In genomic region chr2:92964345-92964744, GRCm38 (mm10) we compare ENCODE assay signal across 34 mouse cellular contexts. TPM values are rescaled to one million over a fixed set of nuclear protein-coding genes. Genes with fewer than 3 reads are reported as not detected.
"Had no signal": no experiment of that assay in that cellular context is flagged by ENCODE, and none has a peak within 500 bp of the region (broad histone marks: within the 10 kb centered on the region; RNA-seq: fewer than 3 reads in every experiment).

No protein-coding gene starts in this region.

- DNase-seq: heart, postnatal 10 days; heart, postnatal 14 days; heart, postnatal 36 days; heart, postnatal 4 days; kidney, adult 11 months; kidney, adult 18-20 months; kidney, adult 2 months; kidney, adult 8-10 months; kidney, adult 9 months; kidney, postnatal 10 days; kidney, postnatal 14 days; kidney, postnatal 25 days; kidney, postnatal 36 days; kidney, postnatal 4 days; layer of hippocampus, adult 9-11 months; layer of hippocampus, postnatal 36 days had no signal

- ATAC-seq: hindbrain, embryonic 16.5 days; hindbrain, postnatal 0 days; intestine, embryonic 15.5 days; intestine, embryonic 16.5 days; intestine, postnatal 0 days had no signal

- H3K27ac ChIP-seq: heart, embryonic 13.5 days; heart, embryonic 15.5 days; hindbrain, embryonic 10.5 days; hindbrain, embryonic 12.5 days; hindbrain, embryonic 13.5 days; hindbrain, embryonic 14.5 days; hindbrain, embryonic 15.5 days; hindbrain, postnatal 0 days; intestine, embryonic 15.5 days; kidney, embryonic 15.5 days; kidney, postnatal 0 days; layer of hippocampus, adult 2 months; left cerebral cortex, adult 2 months had no signal

- H3K9me3 ChIP-seq: heart, embryonic 12.5 days; heart, embryonic 13.5 days; heart, embryonic 15.5 days; hindbrain, embryonic 10.5 days; hindbrain, embryonic 12.5 days; hindbrain, embryonic 13.5 days; hindbrain, embryonic 15.5 days; intestine, embryonic 15.5 days; kidney, embryonic 15.5 days had no signal

- H3K36me3 ChIP-seq: heart, embryonic 12.5 days; heart, embryonic 15.5 days; hindbrain, embryonic 10.5 days; hindbrain, embryonic 12.5 days; hindbrain, embryonic 15.5 days; kidney, embryonic 15.5 days had no signal

- H3K4me3 ChIP-seq: heart, embryonic 12.5 days; heart, embryonic 13.5 days; heart, embryonic 15.5 days; hindbrain, embryonic 10.5 days; hindbrain, embryonic 12.5 days; hindbrain, embryonic 13.5 days; hindbrain, embryonic 15.5 days; intestine, embryonic 15.5 days; kidney, embryonic 15.5 days; layer of hippocampus, adult 2 months; left cerebral cortex, adult 2 months had no signal

- H3K27me3 ChIP-seq: heart, embryonic 12.5 days; heart, embryonic 13.5 days; heart, embryonic 15.5 days; hindbrain, embryonic 12.5 days; hindbrain, embryonic 13.5 days; intestine, embryonic 15.5 days; kidney, embryonic 15.5 days had no signal

- H3K9ac ChIP-seq: heart, embryonic 12.5 days; heart, embryonic 13.5 days; heart, embryonic 15.5 days; hindbrain, embryonic 12.5 days; hindbrain, embryonic 13.5 days; hindbrain, embryonic 14.5 days; hindbrain, embryonic 15.5 days; intestine, embryonic 15.5 days; kidney, embryonic 15.5 days had no signal

RNA-seq across cellular contexts. Expression of gene Syt13, which starts 49.4 kb away (rescaled TPM):
- total RNA-seq: hematopoietic stem cell, adult 5-6 weeks had no signal
